Mouse (Mus musculus) layer of hippocampus, postnatal 10 days (tissue): Measurements from ENCODE around the gene Naip2. TPM values are rescaled to one million over a fixed set of nuclear protein-coding genes. Genes with fewer than 3 reads are reported as not detected.
"Not testable (repeated sequence)": the region's sequence is repeated elsewhere in the genome, so short reads cannot be mapped to it uniquely, and the experiment has no call there.

Experiments used
- DNase-seq, 2 experiments: peaks; one replicate each; pipeline ENCODE4 v3.0.0; 2021; ENCODE audit warnings: low spot score in 2 of 2
- long read RNA-seq: library from polyadenylated mRNA; stranded (forward); transcript quantifications from one replicate; pipeline ENCODE4 v2.0.0, GENCODE M21; 2023
- total RNA-seq, 2 experiments: library from RNA; stranded (reverse); gene quantifications; 2 replicates each; pipeline ENCODE4 v1.2.3; 2021

Naip2 gene
- total RNA-seq = under 1 TPM; 0.34 to 0.45 TPM
- long read RNA-seq, partial matches to known transcripts = 0 of 1 reads
- long read RNA-seq, other reads (novel, unspliced or antisense) = 1 of 1 reads

GRCm38 (mm10) chr13:100201659-100202333 lies at the start of gene Naip2:
Gene Naip2 (minus strand): TSS chr13:100202092.
- not testable (repeated sequence) for DNase-seq

GRCm38 (mm10) chr13:100246896-100247519 lies 45.1 kb upstream of the Naip2 start:
- DNase-seq = not testable (repeated sequence)

GRCm38 (mm10) chr13:100246223-100246622 lies 44.3 kb upstream of the Naip2 start, which contains the start of gene Naip5:
Gene Naip5 (minus strand): TSS chr13:100246323.
- not testable (repeated sequence) for DNase-seq

- no peak for DNase-seq
Measured at GRCm38 (mm10) chr13:100243702-100244101, 41.8 kb upstream of the Naip2 start.

- DNase-seq = not testable (repeated sequence)
Measured at GRCm38 (mm10) chr13:100213683-100214082, 11.8 kb upstream of the Naip2 start.

GRCm38 (mm10) chr13:100210540-100210939 lies 8.6 kb upstream of the Naip2 start:
- DNase-seq = peak; percentile 6 to 12

GRCm38 (mm10) chr13:100203319-100203718 lies 1.4 kb upstream of the Naip2 start:
- DNase-seq = no peak

GRCm38 (mm10) chr13:100200778-100201177 lies 1.1 kb downstream of the Naip2 start:
- no peak for DNase-seq

- no peak for DNase-seq
Measured at GRCm38 (mm10) chr13:100195421-100195820, 6.5 kb downstream of the Naip2 start.

GRCm38 (mm10) chr13:100183111-100183510 lies 18.8 kb downstream of the Naip2 start:
- not testable (repeated sequence) for DNase-seq

- DNase-seq = peak in 1 of 2 experiments; percentile 14
Measured at GRCm38 (mm10) chr13:100174360-100174759, 27.5 kb downstream of the Naip2 start.

GRCm38 (mm10) chr13:100166378-100166777 lies 35.5 kb downstream of the Naip2 start:
- DNase-seq = not testable (repeated sequence)

GRCm38 (mm10) chr13:100162467-100162866 lies 39.4 kb downstream of the Naip2 start:
- DNase-seq = not testable (repeated sequence)

- DNase-seq = not testable (repeated sequence)
Measured at GRCm38 (mm10) chr13:100161171-100161870, 40.6 kb downstream of the Naip2 start.

GRCm38 (mm10) chr13:100156624-100157023 lies 45.3 kb downstream of the Naip2 start:
- no peak for DNase-seq

- DNase-seq = no peak
Measured at GRCm38 (mm10) chr13:100152659-100153058, 49.2 kb downstream of the Naip2 start.

GRCm38 (mm10) chr13:100141646-100142314 lies 60.1 kb downstream of the Naip2 start:
- no peak for DNase-seq

- DNase-seq = no peak
Measured at GRCm38 (mm10) chr13:100125258-100125643, 76.6 kb downstream of the Naip2 start.

- peak; percentile 83 to 91 for DNase-seq
Measured at GRCm38 (mm10) chr13:100124423-100125257, 77.3 kb downstream of the Naip2 start, which contains the start of gene Smn1. Gene Smn1 (plus strand): TSS chr13:100124852.

- DNase-seq = no peak
Measured at GRCm38 (mm10) chr13:100123970-100124369, 77.9 kb downstream of the Naip2 start.
